Mouse (Mus musculus): ENCODE results near the gene Ttn. TPM values are rescaled to one million over a fixed set of nuclear protein-coding genes. Genes with fewer than 3 reads are reported as not detected.

The Ttn gene
- polyA plus RNA-seq, 1 experiment from 2014 or later, result 608 TPM

- H3K27ac ChIP-seq (ENCODE audit: low read depth, low read length), result no peak overlapping the region
- no peak overlapping the region for H3K4me3 ChIP-seq (ENCODE audit: low read depth, low read length)
- ATAC-seq (replicated peaks; ENCODE audit: insufficient number of reproducible peaks, low FRiP score, low TSS enrichment), result peak; percentile 35; the same call in 1 of the 2 replicates
- no peaks in the 10 kb centered on the region for H3K27me3 ChIP-seq (ENCODE audit: control insufficient read depth, insufficient read depth, low read length)
- no peak overlapping the region for H3K4me2 ChIP-seq
- peaks cover 13% of the 10 kb centered on the region for H3K36me3 ChIP-seq (ENCODE audit: control insufficient read depth, insufficient read depth, low read length)
- no peaks in the 10 kb centered on the region for H3K4me1 ChIP-seq (ENCODE audit: control insufficient read depth, insufficient read depth, low read length)
- no peaks in the 10 kb centered on the region for H3K9me3 ChIP-seq (replicated peaks; ENCODE audit: control insufficient read depth, low read length)
- WGBS (ENCODE audit: insufficient replicate concordance), result 77% methylated on average over 7 of the region's 7 CpGs
- H3K9ac ChIP-seq (ENCODE audit: low read depth, low read length), result no peak overlapping the region
Observed at GRCm38 (mm10) chr2:76949774-76950173, 32.6 kb downstream of the Ttn start.

GRCm38 (mm10) chr2:76938515-76938914 is 43.8 kb downstream of the Ttn start:
- H3K4me3 ChIP-seq (ENCODE audit: low read depth, low read length), result no peak overlapping the region
- H3K4me2 ChIP-seq, result no peak overlapping the region
- H3K27me3 ChIP-seq (ENCODE audit: control insufficient read depth, insufficient read depth, low read length), result no peaks in the 10 kb centered on the region
- H3K27ac ChIP-seq (ENCODE audit: low read depth, low read length), result no peak overlapping the region
- no peak overlapping the region for H3K9ac ChIP-seq (ENCODE audit: low read depth, low read length)
- WGBS (ENCODE audit: insufficient replicate concordance), result 70% methylated on average over 10 of the region's 10 CpGs
- ATAC-seq (replicated peaks; ENCODE audit: insufficient number of reproducible peaks, low FRiP score, low TSS enrichment), result no peak
- no peaks in the 10 kb centered on the region for H3K4me1 ChIP-seq (ENCODE audit: control insufficient read depth, insufficient read depth, low read length)
- H3K36me3 ChIP-seq (ENCODE audit: control insufficient read depth, insufficient read depth, low read length), result peaks cover 27% of the 10 kb centered on the region
- no peaks in the 10 kb centered on the region for H3K9me3 ChIP-seq (replicated peaks; ENCODE audit: control insufficient read depth, low read length)

DNA sequence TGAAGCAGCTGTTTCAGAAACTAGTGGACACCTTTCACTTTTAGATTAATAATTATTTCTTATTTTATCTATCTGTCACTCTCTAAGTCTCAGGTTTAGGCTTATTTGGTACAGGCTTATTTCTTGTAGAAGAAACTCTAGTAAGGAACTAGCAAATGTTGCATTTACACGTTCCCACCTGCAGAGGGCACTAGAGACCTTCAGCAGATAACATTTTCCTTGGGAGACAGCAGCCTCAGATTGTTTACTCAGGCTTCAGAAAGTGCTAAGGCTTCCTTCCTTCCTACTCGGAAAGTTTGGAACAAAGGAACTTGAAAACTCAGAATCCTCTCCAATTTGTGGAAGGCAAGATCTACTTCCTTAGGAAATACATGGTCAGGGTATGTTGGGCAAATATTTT is 52.6 kb downstream of the Ttn start:
- no peak for ATAC-seq (replicated peaks; ENCODE audit: insufficient number of reproducible peaks, low FRiP score, low TSS enrichment)
- 2% methylated on average over 2 of the region's 2 CpGs for WGBS (ENCODE audit: insufficient replicate concordance)
- H3K4me1 ChIP-seq (ENCODE audit: control insufficient read depth, insufficient read depth, low read length), result peaks cover 13% of the 10 kb centered on the region; the same call in 1 of the 2 replicates
- H3K9me3 ChIP-seq (replicated peaks; ENCODE audit: control insufficient read depth, low read length), result no peaks in the 10 kb centered on the region
- H3K9ac ChIP-seq (ENCODE audit: low read depth, low read length), result no peak overlapping the region
- peaks cover 13% of the 10 kb centered on the region for H3K36me3 ChIP-seq (ENCODE audit: control insufficient read depth, insufficient read depth, low read length)
- H3K27me3 ChIP-seq (ENCODE audit: control insufficient read depth, insufficient read depth, low read length), result no peaks in the 10 kb centered on the region
- H3K4me2 ChIP-seq, result no peak overlapping the region
- H3K4me3 ChIP-seq (ENCODE audit: low read depth, low read length), result no peak overlapping the region
- no peak overlapping the region for H3K27ac ChIP-seq (ENCODE audit: low read depth, low read length)

DNA sequence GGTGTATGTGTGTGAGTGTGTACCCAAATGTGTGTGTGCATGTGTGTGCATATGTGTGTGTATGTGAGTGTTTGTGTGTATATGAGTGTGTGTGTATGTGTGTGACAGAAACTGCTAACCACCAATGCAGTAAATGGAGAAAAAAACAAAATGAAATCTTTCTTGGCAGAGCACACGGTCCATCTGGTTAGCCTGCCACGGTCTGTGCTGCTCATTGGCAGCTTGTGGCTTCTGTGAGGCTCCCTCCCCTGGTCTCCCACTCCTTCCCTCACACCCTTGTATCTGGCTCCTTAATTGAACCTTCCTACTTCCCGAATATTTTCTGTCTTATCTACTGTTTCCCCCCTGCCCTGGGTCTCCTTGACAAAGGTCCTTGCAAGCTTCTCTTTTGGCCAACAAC is 53.5 kb downstream of the Ttn start:
- H3K4me2 ChIP-seq, result no peak overlapping the region
- H3K9me3 ChIP-seq (replicated peaks; ENCODE audit: control insufficient read depth, low read length), result no peaks in the 10 kb centered on the region
- no peak overlapping the region for H3K27ac ChIP-seq (ENCODE audit: low read depth, low read length)
- WGBS (ENCODE audit: insufficient replicate concordance), result 31% methylated on average over 3 of the region's 3 CpGs
- no peak overlapping the region for H3K9ac ChIP-seq (ENCODE audit: low read depth, low read length)
- peaks cover 13% of the 10 kb centered on the region; the same call in 1 of the 2 replicates for H3K4me1 ChIP-seq (ENCODE audit: control insufficient read depth, insufficient read depth, low read length)
- H3K27me3 ChIP-seq (ENCODE audit: control insufficient read depth, insufficient read depth, low read length), result no peaks in the 10 kb centered on the region
- H3K36me3 ChIP-seq (ENCODE audit: control insufficient read depth, insufficient read depth, low read length), result peaks cover 16% of the 10 kb centered on the region
- H3K4me3 ChIP-seq (ENCODE audit: low read depth, low read length), result no peak overlapping the region
- no peak for ATAC-seq (replicated peaks; ENCODE audit: insufficient number of reproducible peaks, low FRiP score, low TSS enrichment)

DNA sequence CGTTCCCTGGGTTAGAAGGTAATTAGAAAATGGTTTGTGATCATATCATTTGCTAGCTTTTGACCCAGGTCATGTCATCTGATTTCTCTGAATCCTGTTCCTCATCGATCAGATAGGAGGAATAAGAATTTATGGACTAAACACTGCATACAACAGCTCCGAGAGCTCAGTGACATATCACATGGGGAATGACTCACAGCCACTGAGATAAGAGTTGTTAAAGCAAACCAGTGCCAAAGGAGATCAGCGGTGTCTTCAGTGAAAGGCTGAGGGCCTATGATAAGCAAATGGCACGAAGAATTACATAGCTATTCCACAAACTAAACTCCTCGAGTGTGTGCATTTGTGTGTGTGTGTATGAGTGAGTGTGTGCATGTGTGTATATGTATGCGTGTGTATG is 54.0 kb downstream of the Ttn start:
- Histone ChIP-seq H3K9ac (ENCODE audit: low read depth, low read length) (no peak overlapping the region), H3K36me3 (ENCODE audit: control insufficient read depth, insufficient read depth, low read length) (peaks cover 11% of the 10 kb centered on the region), H3K4me3 (ENCODE audit: low read depth, low read length) (no peak overlapping the region), H3K27ac (ENCODE audit: low read depth, low read length) (no peak overlapping the region), H3K4me2 (no peak overlapping the region), H3K9me3 (replicated peaks; ENCODE audit: control insufficient read depth, low read length) (no peaks in the 10 kb centered on the region), H3K4me1 (ENCODE audit: control insufficient read depth, insufficient read depth, low read length) (peaks cover 13% of the 10 kb centered on the region; the same call in 1 of the 2 replicates), H3K27me3 (ENCODE audit: control insufficient read depth, insufficient read depth, low read length) (no peaks in the 10 kb centered on the region)
- WGBS (ENCODE audit: insufficient replicate concordance), result 37% methylated on average over 7 of the region's 7 CpGs
- no peak for ATAC-seq (replicated peaks; ENCODE audit: insufficient number of reproducible peaks, low FRiP score, low TSS enrichment)

- H3K9ac ChIP-seq (ENCODE audit: low read depth, low read length), result no peak overlapping the region
- H3K27me3 ChIP-seq (ENCODE audit: control insufficient read depth, insufficient read depth, low read length), result no peaks in the 10 kb centered on the region
- no peak overlapping the region for H3K4me2 ChIP-seq
- H3K4me1 ChIP-seq (ENCODE audit: control insufficient read depth, insufficient read depth, low read length), result peaks cover 13% of the 10 kb centered on the region; the same call in 1 of the 2 replicates
- WGBS (ENCODE audit: insufficient replicate concordance), result 73% methylated on average over 12 of the region's 12 CpGs
- H3K4me3 ChIP-seq (ENCODE audit: low read depth, low read length), result no peak overlapping the region
- ATAC-seq (replicated peaks; ENCODE audit: insufficient number of reproducible peaks, low FRiP score, low TSS enrichment), result no peak
- no peak overlapping the region for H3K27ac ChIP-seq (ENCODE audit: low read depth, low read length)
- peaks cover 9% of the 10 kb centered on the region for H3K36me3 ChIP-seq (ENCODE audit: control insufficient read depth, insufficient read depth, low read length)
- H3K9me3 ChIP-seq (replicated peaks; ENCODE audit: control insufficient read depth, low read length), result no peaks in the 10 kb centered on the region
Observed at GRCm38 (mm10) chr2:76926927-76927326, 55.4 kb downstream of the Ttn start.

DNA sequence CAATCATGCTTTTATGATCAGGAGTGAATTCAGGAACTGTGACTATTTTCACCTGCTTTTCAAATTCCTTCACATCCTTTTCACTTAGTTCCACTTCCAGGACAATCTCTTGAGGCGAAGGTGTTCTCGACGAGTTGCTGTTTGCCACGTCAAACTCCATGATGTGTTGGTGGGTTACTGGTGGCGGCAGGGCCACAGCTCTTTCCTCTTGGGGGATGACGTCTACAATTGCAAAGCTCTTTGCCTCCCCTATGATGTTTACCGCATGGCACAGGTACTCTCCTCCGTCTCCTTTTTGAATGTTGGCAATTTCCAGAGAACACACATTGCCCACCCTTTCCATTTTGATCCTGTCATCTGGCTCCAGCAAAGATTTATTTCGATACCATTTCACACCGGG is 67.4 kb downstream of the Ttn start:
- H3K4me3 ChIP-seq (ENCODE audit: low read depth, low read length), result no peak overlapping the region
- 82% methylated on average over 10 of the region's 10 CpGs for WGBS (ENCODE audit: insufficient replicate concordance)
- H3K4me1 ChIP-seq (ENCODE audit: control insufficient read depth, insufficient read depth, low read length), result no peaks in the 10 kb centered on the region
- H3K4me2 ChIP-seq, result no peak overlapping the region
- H3K27ac ChIP-seq (ENCODE audit: low read depth, low read length), result no peak overlapping the region
- H3K9ac ChIP-seq (ENCODE audit: low read depth, low read length), result no peak overlapping the region
- no peaks in the 10 kb centered on the region for H3K9me3 ChIP-seq (replicated peaks; ENCODE audit: control insufficient read depth, low read length)
- ATAC-seq (replicated peaks; ENCODE audit: insufficient number of reproducible peaks, low FRiP score, low TSS enrichment), result no peak
- no peaks in the 10 kb centered on the region for H3K27me3 ChIP-seq (ENCODE audit: control insufficient read depth, insufficient read depth, low read length)
- H3K36me3 ChIP-seq (ENCODE audit: control insufficient read depth, insufficient read depth, low read length), result peaks cover 12% of the 10 kb centered on the region

DNA sequence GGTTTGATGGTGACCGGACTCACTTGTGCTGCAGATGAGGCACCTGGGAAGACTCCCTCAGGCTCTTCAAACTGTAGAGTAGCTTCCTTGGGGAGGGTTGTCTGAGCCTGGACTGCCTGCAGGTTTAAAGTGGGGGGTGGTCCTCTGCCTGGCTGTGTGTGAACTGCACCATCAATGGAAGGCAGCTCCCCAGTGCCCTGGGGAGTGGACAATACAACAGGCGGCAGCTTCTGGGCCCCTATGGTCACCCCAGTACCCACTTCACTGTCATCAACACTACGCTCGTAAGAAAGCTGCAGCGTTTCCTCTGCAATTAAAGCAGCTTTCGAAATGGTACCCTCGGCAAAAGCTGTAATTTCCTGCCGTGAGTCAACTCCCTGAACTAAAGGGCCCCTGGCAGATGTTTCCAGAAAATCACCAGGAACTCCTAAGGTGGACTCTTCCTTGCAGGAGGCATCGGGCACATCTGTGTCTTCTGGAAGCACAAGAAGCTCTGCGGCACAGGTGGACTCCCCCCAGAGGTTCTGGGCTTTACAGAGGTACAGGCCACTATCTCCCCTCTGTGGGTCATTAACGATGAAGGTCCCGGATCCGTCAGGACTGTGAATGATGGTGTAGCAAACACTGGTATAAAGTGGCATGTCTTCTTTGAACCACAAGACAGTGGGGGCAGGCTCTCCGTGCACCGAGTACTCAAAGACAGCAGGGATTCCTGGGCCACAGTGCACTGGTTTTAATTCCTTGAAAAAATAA is 73.5 kb downstream of the Ttn start:
- no peak for ATAC-seq (replicated peaks; ENCODE audit: insufficient number of reproducible peaks, low FRiP score, low TSS enrichment)
- Histone ChIP-seq H3K9me3 (replicated peaks; ENCODE audit: control insufficient read depth, low read length) (no peaks in the 10 kb centered on the region), H3K9ac (ENCODE audit: low read depth, low read length) (no peak overlapping the region), H3K4me2 (no peak overlapping the region), H3K4me1 (ENCODE audit: control insufficient read depth, insufficient read depth, low read length) (no peaks in the 10 kb centered on the region), H3K36me3 (ENCODE audit: control insufficient read depth, insufficient read depth, low read length) (peaks cover 6% of the 10 kb centered on the region), H3K27me3 (ENCODE audit: control insufficient read depth, insufficient read depth, low read length) (no peaks in the 10 kb centered on the region), H3K27ac (ENCODE audit: low read depth, low read length) (no peak overlapping the region), H3K4me3 (ENCODE audit: low read depth, low read length) (no peak overlapping the region)
- WGBS (ENCODE audit: insufficient replicate concordance), result 74% methylated on average over 15 of the region's 15 CpGs

DNA sequence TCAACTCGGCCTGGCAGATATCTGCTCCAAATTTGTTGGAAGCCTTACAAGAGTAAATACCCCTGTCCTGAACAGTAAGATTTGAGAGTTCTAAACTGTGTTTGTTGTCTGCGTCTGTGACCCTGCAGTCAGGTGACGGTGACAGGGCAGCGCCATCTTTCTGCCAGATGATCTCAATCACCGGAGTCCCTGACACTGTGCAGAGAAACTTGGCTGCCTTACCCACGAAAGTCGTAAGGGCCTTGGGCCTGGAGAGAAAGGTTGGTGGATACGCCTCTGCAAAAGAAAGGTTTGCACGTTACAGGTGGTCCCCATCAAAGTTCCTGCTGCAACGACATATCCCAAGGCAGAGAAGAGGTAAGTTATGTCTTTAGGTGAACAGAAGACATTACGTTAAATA is 79.0 kb downstream of the Ttn start:
- Histone ChIP-seq H3K9me3 (replicated peaks; ENCODE audit: control insufficient read depth, low read length) (no peaks in the 10 kb centered on the region), H3K4me3 (ENCODE audit: low read depth, low read length) (no peak overlapping the region), H3K36me3 (ENCODE audit: control insufficient read depth, insufficient read depth, low read length) (peaks cover 14% of the 10 kb centered on the region), H3K9ac (ENCODE audit: low read depth, low read length) (no peak overlapping the region), H3K27ac (ENCODE audit: low read depth, low read length) (no peak overlapping the region), H3K4me2 (no peak overlapping the region), H3K4me1 (ENCODE audit: control insufficient read depth, insufficient read depth, low read length) (no peaks in the 10 kb centered on the region), H3K27me3 (ENCODE audit: control insufficient read depth, insufficient read depth, low read length) (no peaks in the 10 kb centered on the region)
- no peak for ATAC-seq (replicated peaks; ENCODE audit: insufficient number of reproducible peaks, low FRiP score, low TSS enrichment)
- 89% methylated on average over 11 of the region's 11 CpGs for WGBS (ENCODE audit: insufficient replicate concordance)

All from heart, embryonic 11.5 days (tissue).